Mouse (Mus musculus) thymus, adult 2 months (tissue): Measurements from ENCODE around the gene Fam217b. TPM values are rescaled to one million over a fixed set of nuclear protein-coding genes. Genes with fewer than 3 reads are reported as not detected.

Experiments used
- DNase-seq: peaks from one replicate; pipeline ENCODE4 v3.0.0; 2021
- H3K27ac ChIP-seq: fragments of 200-500 bp; 2 replicates; pipeline ENCODE4 v1.5.1; 2012; ENCODE audit warnings: low read length, control low read depth; ENCODE audit not compliant: control insufficient read depth, insufficient read depth
- H3K27me3 ChIP-seq: fragments of 200-500 bp; 2 replicates; pipeline ENCODE4 v1.6.1; 2012; ENCODE audit warnings: mild to moderate bottlenecking, low read length, moderate library complexity, mixed read lengths; ENCODE audit not compliant: control insufficient read depth, insufficient read depth
- H3K36me3 ChIP-seq: fragments of 200-500 bp; 2 replicates; pipeline ENCODE4 v1.6.1; 2012; ENCODE audit warnings: mild to moderate bottlenecking, low read length, moderate library complexity; ENCODE audit not compliant: control insufficient read depth, insufficient read depth
- H3K4me1 ChIP-seq: fragments of 200-500 bp; replicated peaks from 2 replicates; pipeline ENCODE4 v1.6.1; 2012; ENCODE audit warnings: low read length; ENCODE audit not compliant: control insufficient read depth, insufficient read depth
- H3K4me3 ChIP-seq: fragments of 200-500 bp; 2 replicates; pipeline ENCODE4 v1.5.1; 2012; ENCODE audit warnings: mild to moderate bottlenecking, low read length, control low read depth, moderate library complexity; ENCODE audit not compliant: control insufficient read depth, insufficient read depth
- CTCF ChIP-seq: fragments of 200-500 bp; IDR thresholded peaks from 2 replicates; pipeline ENCODE4 v1.5.1; 2012; ENCODE audit warnings: mild to moderate bottlenecking, control low read depth, low read length, moderate library complexity, borderline replicate concordance; ENCODE audit not compliant: control insufficient read depth, poor library complexity, insufficient read depth; ENCODE audit errors: extremely low read depth
- POLR2A ChIP-seq: fragments of 200-500 bp; IDR thresholded peaks from 2 replicates; pipeline ENCODE4 v1.6.1; 2012; ENCODE audit warnings: mild to moderate bottlenecking, low read length, control low read depth, moderate library complexity; ENCODE audit not compliant: control insufficient read depth, poor library complexity, insufficient read depth; ENCODE audit errors: extremely low read depth
- WGBS: fragments of 180-500 bp; shearing (Covaris S2); methylation state at CpG from one replicate; pipeline ENCODE4 v1.1.7; 2018; 5-methylcytosine and 5-hydroxymethylcytosine counted together
- polyA plus RNA-seq: library from polyadenylated mRNA; depleted of rRNA; stranded (reverse); fragments of >200 nt; gene quantifications from 2 replicates; pipeline ENCODE4 v1.2.3, GENCODE M21; 2012

Gene Fam217b
- polyA plus RNA-seq, 1 experiment, result 1.0 TPM

GRCm38 (mm10) chr2:178430231-178430630 lies 15.9 kb downstream of the Fam217b start, which contains the start of gene Cdh26:
Gene Cdh26 (plus strand): TSS chr2:178430531.
- Histone ChIP-seq H3K4me1 (no peaks in the 10 kb centered on the region), H3K27ac (no peak within 1 kb of the TSS), H3K27me3 (no peaks in the 10 kb centered on the region), H3K36me3 (no peaks in the 10 kb centered on the region), H3K4me3 (no peak within 1 kb of the TSS)
- 97% methylated on average over 4 of the region's 4 CpGs for WGBS
- DNase-seq, result no peak
- TF ChIP-seq POLR2A (no peak), CTCF (no peak)

- TF ChIP-seq CTCF, result no peak
- TF ChIP-seq POLR2A, result no peak
These were observed 19.2 kb downstream of the Fam217b start for GRCm38 (mm10) chr2:178433495-178433894.

GRCm38 (mm10) chr2:178433903-178434302 lies 19.6 kb downstream of the Fam217b start:
- no peak overlapping the region for H3K27ac ChIP-seq
- no peaks in the 10 kb centered on the region for H3K27me3 ChIP-seq
- 90% methylated on average over 2 of the region's 2 CpGs for whole genome bisulfite sequencing
- H3K4me3 ChIP-seq, result no peak overlapping the region
- TF ChIP-seq CTCF (no peak), POLR2A (no peak)
- no peaks in the 10 kb centered on the region for H3K36me3 ChIP-seq
- no peak for DNase-seq
- H3K4me1 ChIP-seq, result no peaks in the 10 kb centered on the region

More at GRCm38 (mm10) chr2:178433495-178433894, 19.2 kb downstream of the Fam217b start:
- no peaks in the 10 kb centered on the region for H3K36me3 ChIP-seq
- no peaks in the 10 kb centered on the region for H3K27me3 ChIP-seq
- 88% methylated on average over 2 of the region's 2 CpGs for WGBS
- H3K4me1 ChIP-seq, result no peaks in the 10 kb centered on the region
- H3K27ac ChIP-seq, result no peak overlapping the region
- no peak overlapping the region for H3K4me3 ChIP-seq
- DNase-seq, result no peak

GRCm38 (mm10) chr2:178437311-178437710 lies 23.0 kb downstream of the Fam217b start:
- WGBS, result 83% methylated on average over 9 of the region's 9 CpGs
- no peak overlapping the region for H3K4me3 ChIP-seq
- TF ChIP-seq CTCF (no peak), POLR2A (no peak)
- no peak for DNase-seq
- no peaks in the 10 kb centered on the region for H3K4me1 ChIP-seq
- H3K27ac ChIP-seq, result no peak overlapping the region
- no peaks in the 10 kb centered on the region for H3K27me3 ChIP-seq
- H3K36me3 ChIP-seq, result no peaks in the 10 kb centered on the region

GRCm38 (mm10) chr2:178449386-178449785 lies 35.1 kb downstream of the Fam217b start:
- WGBS, result 84% methylated on average over 4 of the region's 4 CpGs
- DNase-seq, result no peak
- no peak overlapping the region for H3K4me3 ChIP-seq
- H3K36me3 ChIP-seq, result no peaks in the 10 kb centered on the region
- TF ChIP-seq CTCF, result no peak
- no peak for TF ChIP-seq POLR2A
- no peaks in the 10 kb centered on the region for H3K27me3 ChIP-seq
- no peak overlapping the region for H3K27ac ChIP-seq
- H3K4me1 ChIP-seq, result no peaks in the 10 kb centered on the region

GRCm38 (mm10) chr2:178450236-178450635 lies 35.9 kb downstream of the Fam217b start:
- Histone ChIP-seq H3K27me3 (no peaks in the 10 kb centered on the region), H3K36me3 (no peaks in the 10 kb centered on the region), H3K4me1 (no peaks in the 10 kb centered on the region), H3K4me3 (no peak overlapping the region), H3K27ac (no peak overlapping the region)
- 48% methylated on average over 2 of the region's 2 CpGs for WGBS
- no peak for TF ChIP-seq CTCF
- no peak for TF ChIP-seq POLR2A
- DNase-seq, result no peak

- WGBS, result 92% methylated on average over 10 of the region's 10 CpGs
- no peak overlapping the region for H3K27ac ChIP-seq
- DNase-seq, result no peak
- no peak overlapping the region for H3K4me3 ChIP-seq
- no peak for TF ChIP-seq CTCF
- no peak for TF ChIP-seq POLR2A
- no peaks in the 10 kb centered on the region for H3K4me1 ChIP-seq
- H3K27me3 ChIP-seq, result no peaks in the 10 kb centered on the region
- H3K36me3 ChIP-seq, result no peaks in the 10 kb centered on the region
These were observed 36.6 kb downstream of the Fam217b start for GRCm38 (mm10) chr2:178450961-178451360.
